Mouse (Mus musculus): ENCODE results near the gene Kcnj4.

The Kcnj4 gene

DNA sequence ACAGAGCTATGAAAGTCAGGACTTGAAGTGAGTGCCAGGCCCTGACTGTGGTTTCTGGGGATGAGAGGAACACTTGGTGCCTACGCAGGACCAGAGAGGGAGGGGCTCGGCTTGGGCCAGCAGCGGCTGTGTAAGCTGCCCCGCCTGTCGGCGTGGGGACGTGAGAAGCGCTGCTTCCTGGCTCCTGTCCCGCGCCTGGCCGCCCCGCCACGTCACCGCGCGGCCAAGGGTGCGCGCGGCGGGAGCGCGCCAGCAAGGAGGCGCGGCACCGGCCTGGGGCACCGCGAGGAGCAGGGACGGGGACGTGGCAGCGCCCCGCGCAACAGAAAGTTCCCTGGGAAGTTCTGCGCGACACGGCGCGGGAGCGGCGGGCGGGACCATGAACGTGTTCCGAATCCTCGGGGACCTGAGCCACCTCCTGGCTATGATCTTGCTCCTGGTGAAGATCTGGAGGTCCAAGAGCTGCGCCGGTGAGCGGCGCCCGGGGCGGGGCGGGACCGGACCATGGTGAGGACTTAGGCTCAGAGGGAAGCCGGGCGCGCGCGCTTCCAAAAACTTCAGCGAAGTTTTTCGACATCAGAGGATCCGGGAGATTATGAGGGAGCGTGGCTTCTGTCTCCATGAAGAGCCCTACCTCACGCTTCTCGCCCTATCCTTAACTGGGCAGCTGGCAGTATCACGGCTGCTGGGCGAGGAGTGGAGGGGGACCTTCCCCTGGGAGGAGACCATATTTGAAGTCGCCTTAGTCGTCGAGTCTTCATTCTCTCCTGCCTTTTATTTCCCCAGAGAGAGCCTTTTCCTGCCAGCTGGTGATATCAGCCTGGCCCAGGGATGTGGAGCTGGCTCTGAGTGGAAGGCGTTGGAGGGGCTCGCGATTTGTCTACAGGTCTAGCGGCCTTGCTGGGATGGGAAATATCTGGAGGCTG is 11.4 kb upstream of the Kcnj4 start, which contains the start of gene Kdelr3:
Kdelr3 (plus strand) TSS at position 241 of the 926 bp plus-strand sequence.
- in situ Hi-C loops (cut with MboI, MseI): no loop called here

DNA sequence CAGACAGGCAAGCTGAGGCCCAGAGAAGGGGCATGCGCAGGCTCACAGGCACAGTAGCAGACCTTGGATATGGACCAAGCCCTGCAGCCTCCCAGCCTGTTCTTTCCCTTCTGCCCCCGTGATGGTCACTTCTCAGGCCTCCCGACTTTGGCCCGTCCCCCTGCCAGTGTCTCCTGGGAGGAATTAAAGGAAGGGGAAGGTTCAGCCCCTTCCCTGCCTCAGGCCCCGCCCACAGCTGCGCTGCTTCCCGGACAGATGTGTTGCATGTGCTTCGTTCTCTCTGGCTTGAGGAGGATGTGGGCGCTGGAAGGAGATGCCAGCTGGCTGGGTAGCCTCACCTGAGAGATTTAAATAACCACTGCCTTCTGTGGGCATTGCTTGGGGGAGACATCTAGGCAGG is 8.9 kb upstream of the Kcnj4 start:
- in situ Hi-C loops (cut with MboI, MseI): no loop called here

DNA sequence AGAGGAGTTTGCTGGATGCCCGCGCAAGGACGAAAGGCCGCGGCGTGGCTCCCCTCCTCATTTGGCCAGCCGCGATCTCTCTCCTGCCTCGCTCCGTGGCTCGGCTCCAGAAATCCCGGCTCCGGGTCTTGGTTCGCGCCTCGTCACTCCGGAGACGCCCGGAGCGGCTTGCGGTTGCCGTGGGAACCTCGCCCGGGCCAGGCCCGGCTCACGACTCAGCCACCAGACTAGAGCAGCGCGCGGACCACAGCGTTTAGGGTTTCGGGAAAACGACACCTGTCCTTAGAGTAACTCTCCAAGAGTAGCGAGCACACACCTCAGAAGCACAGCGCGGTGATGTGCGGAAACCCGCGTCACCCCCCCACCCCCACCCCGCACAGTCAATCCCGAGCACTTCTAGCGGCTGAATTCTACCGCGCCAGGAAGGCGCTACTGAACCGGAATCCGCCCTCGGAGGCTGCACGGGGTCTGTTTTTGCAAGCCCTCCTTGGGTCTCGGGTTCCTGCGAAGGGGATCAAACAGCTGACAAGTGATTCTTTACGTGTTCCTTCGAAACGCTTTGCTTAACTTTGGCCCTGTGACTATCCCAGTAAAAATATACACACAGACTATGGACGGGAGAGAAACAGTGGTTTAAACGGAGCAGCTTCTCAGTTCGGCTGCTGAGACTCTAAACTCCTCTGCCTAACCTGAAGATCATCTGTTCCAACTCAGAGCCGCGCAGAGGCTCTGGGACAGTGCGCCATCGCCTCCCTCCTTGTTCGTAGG is 6.7 kb upstream of the Kcnj4 start:
- in situ Hi-C loops (cut with MboI, MseI): no loop called here

DNA sequence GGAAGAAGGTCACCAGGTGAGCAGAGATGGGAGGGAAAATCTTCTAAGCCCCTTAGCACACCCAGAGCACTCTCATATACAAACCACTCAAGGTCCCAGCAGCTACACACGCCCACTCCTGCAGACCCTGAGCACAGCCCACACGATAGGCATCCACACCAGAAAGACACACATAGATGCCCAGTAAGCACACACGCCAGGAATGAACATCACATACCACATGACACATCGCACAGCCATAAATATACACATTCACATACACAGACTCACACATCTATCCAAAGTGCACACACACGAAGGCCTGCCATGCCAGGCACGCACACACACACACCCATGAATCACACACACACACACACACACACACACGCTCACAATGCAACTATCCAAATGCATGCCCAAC is 5.4 kb upstream of the Kcnj4 start:
- in situ Hi-C loops (cut with MboI, MseI): no loop called here

DNA sequence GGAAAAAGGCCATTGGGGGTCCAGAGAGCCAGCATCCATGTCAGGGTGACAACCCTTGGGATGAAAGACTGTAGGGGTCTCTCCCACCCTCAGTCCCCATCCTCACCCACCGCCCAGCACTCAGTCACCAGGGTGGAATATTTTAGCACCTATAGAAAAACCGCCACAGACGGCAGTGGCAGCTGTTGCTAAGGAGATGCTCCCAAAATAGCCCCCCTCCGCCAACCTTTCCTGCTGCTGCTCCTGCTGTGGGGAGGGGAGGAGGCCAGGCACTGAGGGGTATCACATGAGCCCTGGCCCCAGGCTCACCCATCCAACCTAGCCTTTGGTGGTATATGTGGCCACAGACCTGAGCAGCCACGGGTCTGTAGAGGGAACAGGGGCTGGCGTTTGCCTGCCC is 5.0 kb upstream of the Kcnj4 start:
- in situ Hi-C loops (cut with MboI, MseI): no loop called here

DNA sequence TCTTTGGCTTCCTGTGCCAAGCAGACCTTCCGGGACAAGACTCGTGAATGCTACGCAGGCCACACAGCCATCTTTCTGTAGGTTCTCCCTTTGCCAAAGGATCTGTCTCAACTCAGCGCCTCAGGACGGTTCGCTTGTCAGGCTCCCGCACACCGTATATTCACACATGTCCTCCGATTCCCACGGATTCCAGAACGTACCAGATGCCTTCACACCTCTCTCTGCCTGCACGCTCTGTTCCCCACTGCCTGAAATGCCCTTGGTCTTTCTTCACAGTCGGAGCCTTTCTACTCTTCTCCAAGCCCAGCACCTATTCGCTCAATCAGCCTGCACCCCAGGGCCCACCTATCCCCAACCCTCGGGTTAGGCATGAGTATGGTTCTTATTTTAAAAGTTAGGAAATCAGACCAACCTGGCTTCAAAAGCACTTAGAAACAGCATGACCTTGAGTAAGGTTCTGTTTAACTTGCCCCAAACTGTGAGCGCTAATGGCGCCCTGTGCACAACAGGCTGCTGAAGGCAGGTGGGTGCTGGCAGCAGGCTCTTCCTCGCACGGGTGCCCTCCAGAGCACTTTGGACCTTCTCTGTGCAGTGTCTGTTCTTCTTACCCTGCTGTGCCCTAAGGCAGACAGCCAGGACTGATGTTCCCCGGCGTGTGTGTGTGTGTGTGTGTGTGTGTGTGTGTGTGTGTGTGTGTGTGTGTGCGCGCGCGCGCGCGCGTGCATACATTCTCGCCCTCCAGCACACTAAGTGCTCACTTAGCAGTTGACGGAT is 2.2 kb upstream of the Kcnj4 start:
- in situ Hi-C loops (cut with MboI, MseI): no loop called here

DNA sequence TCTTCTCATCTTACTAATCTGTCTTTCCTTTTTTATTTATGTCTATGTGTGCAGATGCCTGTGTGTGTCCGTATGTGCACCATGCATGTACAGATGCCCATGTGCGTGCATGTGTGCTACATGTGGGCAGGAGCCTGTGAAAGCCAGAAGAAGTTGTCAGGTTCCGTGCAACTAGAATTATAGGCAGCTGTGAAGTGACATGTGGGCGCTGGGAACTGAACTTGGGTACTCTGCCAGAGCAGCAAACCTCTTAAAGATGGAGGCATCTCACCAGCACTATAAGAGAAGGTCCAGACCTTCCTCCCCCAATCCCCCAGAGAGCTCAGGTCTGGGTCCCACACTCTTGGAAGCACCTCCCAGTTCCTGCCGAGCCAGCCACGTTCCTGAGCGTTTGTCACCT is 1.4 kb upstream of the Kcnj4 start:
- in situ Hi-C loops (cut with MboI, MseI): no loop called here

DNA sequence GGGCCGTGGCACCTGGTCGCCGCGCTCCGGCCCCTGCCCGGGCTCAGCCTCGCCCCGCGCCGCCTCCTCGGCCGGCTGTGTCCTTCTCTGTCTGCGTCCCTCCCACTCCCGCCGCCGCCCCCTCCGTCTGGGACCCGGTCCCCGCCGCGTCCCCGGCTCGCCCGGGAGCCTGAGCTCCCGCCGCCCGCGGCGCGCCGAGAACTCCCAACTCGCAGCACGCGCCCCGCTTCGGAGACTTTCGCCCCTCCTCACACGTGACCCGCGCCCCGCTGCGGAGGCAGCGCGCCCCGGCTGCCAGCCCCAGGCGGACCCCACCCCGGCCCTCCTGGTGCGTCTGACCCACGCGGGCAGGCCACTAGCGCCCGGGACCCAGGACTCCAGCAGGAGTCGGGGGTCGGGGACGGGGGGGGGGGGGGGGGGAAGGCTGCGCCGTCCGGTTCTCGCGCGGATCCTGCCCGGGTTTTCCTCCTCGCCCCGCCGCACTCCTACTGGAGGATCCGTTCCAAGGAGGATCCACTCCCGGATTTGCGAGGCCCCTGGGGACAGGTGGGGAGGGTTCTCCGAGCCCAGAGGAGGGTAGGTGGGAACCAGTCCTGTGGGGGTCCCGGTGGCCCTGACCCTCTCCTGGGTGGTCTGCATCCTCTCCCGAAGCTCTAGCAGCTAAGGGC is 709 bp upstream of the Kcnj4 start:
- in situ Hi-C loops (cut with MboI, MseI): no loop called here

DNA sequence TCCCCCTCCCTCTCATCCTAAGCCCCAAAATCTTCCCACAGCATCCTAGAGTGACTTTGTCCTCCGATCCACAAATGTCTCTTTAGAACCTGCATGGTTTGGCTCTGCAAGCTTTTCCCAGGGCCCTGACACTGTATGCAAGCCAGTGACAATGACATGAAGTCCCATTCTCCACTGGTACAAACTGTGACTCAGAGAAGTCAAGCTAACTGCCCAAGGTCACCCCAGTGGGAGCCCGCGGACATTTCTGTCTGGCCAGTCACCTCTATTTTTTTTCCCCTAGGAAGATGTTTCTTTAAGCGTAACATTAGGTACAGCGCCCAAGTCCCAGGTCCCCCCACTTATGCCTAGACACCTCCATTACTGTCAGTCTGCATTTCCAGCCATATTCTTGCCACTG is 1.6 kb downstream of the Kcnj4 start:
- in situ Hi-C loops (cut with MboI, MseI): no loop called here

DNA sequence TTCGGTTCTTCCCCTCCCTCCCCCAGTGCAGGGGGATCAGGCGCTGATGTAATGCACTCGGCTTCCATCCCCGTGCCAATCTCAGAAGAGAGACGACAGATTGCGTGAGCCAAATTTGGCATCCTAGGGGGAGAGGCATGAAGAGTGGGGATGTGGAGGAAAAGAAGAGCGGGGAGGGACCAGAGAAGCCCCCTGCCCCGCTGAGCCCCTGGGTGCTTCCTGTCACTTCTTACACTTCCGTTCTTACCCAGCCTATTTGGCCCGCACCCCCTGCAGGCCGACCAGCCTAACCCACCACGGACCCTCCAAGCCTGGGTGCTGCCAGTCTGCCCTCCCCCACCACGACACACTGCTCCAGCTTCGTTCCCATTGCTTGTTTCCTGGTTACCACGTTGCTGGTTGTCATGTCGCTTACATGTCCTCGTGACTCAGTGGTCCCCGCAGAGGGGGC is 2.1 kb downstream of the Kcnj4 start:
- in situ Hi-C loops (cut with MboI, MseI): no loop called here

DNA sequence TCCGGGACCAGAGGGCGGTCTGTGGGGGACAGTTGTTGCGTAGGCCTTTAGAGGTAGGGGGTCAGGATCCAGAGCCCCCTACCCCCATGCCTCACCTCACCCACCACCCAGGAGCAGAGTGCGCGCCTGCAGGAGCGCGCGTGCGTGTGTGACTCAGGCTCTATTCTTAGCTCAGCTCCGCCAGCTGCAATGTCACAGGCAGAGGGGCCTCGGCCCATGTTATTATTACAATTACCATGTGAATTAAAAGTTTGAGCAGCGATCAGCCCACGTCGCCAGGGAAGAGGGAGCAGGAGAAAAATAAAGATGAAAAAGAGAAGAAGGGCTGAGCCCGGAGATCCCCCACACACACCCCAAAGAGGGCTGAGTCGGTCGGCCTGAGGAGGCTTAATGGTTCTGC is 4.9 kb downstream of the Kcnj4 start:
- in situ Hi-C loops (cut with MboI, MseI): no loop called here

DNA sequence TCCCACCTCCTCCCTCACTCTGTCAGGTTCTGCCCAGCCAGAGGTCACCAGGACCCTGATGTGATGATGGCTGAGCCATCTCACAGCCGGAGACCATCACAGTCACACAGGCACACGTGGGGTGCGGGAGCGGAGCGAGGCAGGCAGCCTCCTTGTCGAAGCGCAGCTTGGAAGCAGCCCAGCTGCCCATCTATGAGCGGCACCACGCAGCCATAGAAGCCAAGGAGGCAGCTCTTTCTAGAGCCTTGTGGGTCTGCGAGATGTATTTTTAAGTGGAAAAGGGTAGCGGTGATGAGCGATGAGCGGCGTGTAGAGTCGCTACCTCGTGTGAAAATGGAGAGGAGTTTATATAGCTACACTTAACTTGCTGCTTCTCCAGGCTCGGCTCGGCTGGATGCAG is 11.5 kb downstream of the Kcnj4 start:
- in situ Hi-C loops (cut with MboI, MseI): loop anchor here in 1 of 2 experiments (5.0 to 25.0 kb wide), 2 partner anchors 796 to 1306 kb away; no protein-coding TSS in a partner anchor

DNA sequence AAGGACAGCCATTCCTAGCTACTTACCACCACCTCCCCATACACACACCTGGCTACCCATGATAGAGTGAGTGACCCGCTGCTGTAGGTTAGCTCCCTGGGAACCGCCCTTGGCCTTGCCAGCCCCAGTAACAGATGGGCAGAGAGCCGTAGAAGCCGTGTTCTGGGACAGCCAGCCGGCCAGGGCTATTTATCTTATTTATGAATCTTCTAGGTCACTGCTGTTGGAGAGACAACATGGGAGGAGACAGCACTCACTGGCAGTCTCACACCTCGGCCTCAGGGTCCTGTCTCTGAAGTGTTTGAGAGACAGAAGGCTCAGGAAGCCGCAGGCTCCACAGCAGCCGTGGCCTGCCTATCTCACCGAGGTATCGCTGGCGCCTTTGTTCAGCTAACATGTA is 15.6 kb downstream of the Kcnj4 start:
- in situ Hi-C loops (cut with MboI, MseI): loop anchor here in 1 of 2 experiments (25.0 kb wide), 1 partner anchor 1302 kb away; no protein-coding TSS in a partner anchor

DNA sequence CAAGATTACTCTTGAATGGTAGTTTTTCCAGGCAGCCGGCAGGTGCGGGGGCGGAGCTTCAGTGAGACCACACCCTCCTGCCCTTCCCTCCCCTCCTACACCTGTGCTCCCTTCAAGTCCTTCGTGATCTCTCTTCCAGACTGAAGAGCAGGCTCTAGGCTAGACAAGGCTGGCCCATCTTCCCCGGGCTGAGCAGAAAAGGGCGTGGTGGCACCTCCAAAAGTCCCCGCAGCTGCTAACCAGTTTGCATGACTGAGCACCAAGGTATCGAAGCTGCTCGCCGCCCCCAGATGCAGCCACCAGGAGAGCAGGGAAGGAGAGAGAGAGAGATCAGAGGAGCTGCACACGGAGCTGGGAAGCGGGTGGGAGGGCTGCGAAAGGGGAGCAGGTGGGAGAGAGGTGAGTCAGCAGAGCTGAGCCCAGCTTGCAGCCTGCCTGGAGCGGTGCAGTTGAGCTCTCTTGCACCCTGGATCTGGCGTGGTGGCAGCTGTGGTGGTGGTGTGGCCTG is 23.8 kb downstream of the Kcnj4 start:
- in situ Hi-C loops (cut with MboI, MseI): loop anchor here in 1 of 2 experiments (25.0 kb wide), 1 partner anchor 1294 kb away; no protein-coding TSS in a partner anchor

DNA sequence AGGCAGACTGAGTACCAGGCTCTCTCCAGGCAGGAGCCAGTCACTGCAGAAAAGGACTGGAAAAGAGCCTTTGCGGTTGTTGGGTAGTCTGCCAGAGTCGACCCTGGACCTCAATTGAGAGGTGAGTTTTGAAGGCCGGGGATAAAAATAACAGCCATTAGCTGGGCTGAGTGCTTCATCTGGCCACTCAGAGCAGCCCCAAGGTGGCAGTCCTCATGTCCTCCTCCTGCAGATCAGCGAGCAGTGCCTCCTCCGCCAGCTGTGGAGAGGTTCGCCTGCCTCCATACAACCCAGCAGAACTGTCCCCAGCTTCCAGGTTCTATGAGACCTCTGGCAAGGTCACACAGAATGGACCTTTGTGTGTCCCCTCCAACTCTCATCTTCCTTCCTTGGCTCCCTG is 27.8 kb downstream of the Kcnj4 start:
- in situ Hi-C loops (cut with MboI, MseI): loop anchor here in 1 of 2 experiments (10.0 to 25.0 kb wide), 2 partner anchors 232 to 1290 kb away; no protein-coding TSS in a partner anchor

DNA sequence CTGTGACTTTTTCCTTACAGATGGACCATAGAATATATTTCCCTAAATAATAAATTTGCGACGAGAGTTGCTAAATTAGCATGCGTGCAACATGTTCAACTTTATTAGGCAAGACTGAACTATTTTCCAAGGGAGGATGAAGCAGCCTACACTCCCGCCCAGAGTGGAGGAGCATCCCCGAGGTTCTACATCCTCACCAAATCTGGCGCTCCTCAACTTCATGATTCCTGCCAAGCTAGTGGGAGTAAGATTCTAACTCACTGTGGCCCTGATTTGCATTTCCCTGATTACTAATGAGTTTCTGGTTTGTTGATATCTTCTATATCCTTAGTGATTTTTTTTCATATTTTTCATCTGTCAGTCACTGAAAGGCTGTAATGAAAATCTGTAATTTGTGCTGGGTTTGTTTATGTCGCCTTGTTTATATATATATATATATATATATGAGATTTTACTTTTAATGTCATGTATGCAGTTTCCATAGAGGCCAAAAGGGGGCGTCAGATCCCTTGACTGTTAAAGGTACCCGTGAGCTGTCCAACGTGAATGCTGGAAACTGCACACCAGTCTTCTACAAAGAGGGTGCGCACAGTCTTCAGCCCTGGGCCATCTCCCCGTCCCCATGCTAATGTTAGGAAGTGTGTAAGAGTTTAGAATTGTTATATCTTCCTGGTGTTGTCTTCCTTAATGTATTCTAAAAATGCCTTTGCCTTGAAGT is 31.2 kb downstream of the Kcnj4 start:
- in situ Hi-C loops (cut with MboI, MseI): loop anchor here in 1 of 2 experiments (10.0 kb wide), 1 partner anchor 229 kb away; no protein-coding TSS in a partner anchor

DNA sequence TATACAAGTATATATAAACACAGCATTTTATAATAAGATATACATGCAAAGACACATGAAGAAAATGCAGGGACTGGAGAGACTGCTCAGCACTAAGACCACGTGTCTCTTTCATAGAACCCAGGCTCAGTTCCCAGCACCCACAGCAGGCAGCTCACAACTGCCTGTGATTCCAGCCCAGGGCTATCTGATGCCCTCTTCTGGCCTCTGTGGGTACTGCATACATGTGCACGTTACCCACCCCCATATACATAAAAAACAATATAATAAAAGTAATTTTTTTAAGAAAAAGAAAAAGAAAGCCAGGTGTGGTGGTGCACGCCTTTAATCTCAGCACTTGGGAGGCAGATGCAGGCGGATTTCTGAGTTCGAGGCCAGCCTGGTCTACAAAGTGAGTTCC is 32.0 kb downstream of the Kcnj4 start:
- in situ Hi-C loops (cut with MboI, MseI): loop anchor here in 1 of 2 experiments (10.0 kb wide), 1 partner anchor 228 kb away; no protein-coding TSS in a partner anchor

DNA sequence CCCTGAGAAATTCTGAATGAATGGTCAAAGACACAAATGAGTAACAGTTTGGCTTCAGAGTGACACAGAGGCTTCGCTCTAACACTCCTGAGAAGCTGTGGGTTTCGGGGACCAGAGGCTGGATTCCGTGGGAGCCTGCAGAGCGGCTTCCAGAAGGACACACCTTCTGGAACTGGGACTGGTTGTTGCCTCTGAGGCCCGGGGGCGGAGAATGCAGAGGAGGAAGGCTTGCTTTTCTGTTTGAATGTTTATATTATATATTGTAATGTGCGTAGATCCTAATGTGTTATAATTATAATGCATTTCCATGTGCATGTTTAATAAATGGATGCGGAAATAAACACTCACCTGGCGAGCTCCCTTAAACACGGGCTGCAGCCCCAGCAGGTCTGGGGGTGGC is 33.9 kb downstream of the Kcnj4 start:
- in situ Hi-C loops (cut with MboI, MseI): loop anchor here in 1 of 2 experiments (10.0 kb wide), 1 partner anchor 226 kb away; no protein-coding TSS in a partner anchor

DNA sequence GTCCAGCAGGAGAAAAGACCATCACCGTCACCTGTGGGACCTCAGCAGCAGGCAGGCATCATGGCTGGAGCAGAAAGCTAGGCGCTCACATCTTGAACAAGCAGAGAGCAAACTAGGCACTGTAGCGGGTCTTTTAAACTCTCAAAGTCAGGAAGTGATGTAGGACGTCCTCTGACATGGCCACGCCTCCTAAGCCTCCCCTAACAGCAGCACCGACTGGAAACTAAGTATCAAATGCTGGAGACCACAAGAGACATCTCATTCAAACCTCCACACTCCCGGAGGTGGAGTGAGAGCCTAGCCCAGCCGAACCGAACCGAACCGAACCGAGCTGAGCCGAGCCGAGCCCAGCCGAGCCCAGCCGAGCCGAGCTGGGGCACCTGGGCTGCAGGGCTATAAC is 34.5 kb downstream of the Kcnj4 start:
- in situ Hi-C loops (cut with MboI, MseI): loop anchor here in 1 of 2 experiments (10.0 kb wide), 1 partner anchor 226 kb away; no protein-coding TSS in a partner anchor

Measured in T-helper 17 cell (primary cell).